Mouse (Mus musculus): Measurements from ENCODE around the gene Espn. TPM values are rescaled to one million over a fixed set of nuclear protein-coding genes. Genes with fewer than 3 reads are reported as not detected.

Espn gene
- polyA plus RNA-seq, 1 experiment from 2014 or later: 1.6 TPM

Other genes starting within 250 kb of the Espn start
- 90.9 and 93.2 TPM in 2 replicates for gene Dnajc11, start 218.7 kb downstream of the Espn start, polyA plus RNA-seq (2014; fragmentation: Nextera tagmentation; extraction: Ambion mirVana)
- 27.3 and 29.5 TPM in 2 replicates for gene Thap3, start 163.4 kb downstream of the Espn start, polyA plus RNA-seq (2014; fragmentation: Nextera tagmentation; extraction: Ambion mirVana)
- 28.6 and 29.4 TPM in 2 replicates for gene Phf13, start 156.1 kb downstream of the Espn start, polyA plus RNA-seq (2014; fragmentation: Nextera tagmentation; extraction: Ambion mirVana)
- gene Klhl21, start 143.6 kb downstream of the Espn start, polyA plus RNA-seq (2014; fragmentation: Nextera tagmentation; extraction: Ambion mirVana): 4.7 and 6.4 TPM in 2 replicates
- gene Zbtb48, start 124.7 kb downstream of the Espn start, polyA plus RNA-seq (2014; fragmentation: Nextera tagmentation; extraction: Ambion mirVana): 21.0 and 23.9 TPM in 2 replicates
- 0.40 and 0.75 TPM in 2 replicates for gene Tas1r1, start 113.8 kb downstream of the Espn start, polyA plus RNA-seq (2014; fragmentation: Nextera tagmentation; extraction: Ambion mirVana)
- 38.1 and 40.3 TPM in 2 replicates for gene Nol9, start 113.0 kb downstream of the Espn start, polyA plus RNA-seq (2014; fragmentation: Nextera tagmentation; extraction: Ambion mirVana)
- gene Plekhg5, start 79.9 kb downstream of the Espn start, polyA plus RNA-seq (2014; fragmentation: Nextera tagmentation; extraction: Ambion mirVana): 8.8 and 8.9 TPM in 2 replicates
- gene Tnfrsf25, start 36.4 kb downstream of the Espn start, polyA plus RNA-seq (2014; fragmentation: Nextera tagmentation; extraction: Ambion mirVana): 0.38 and 0.79 TPM in 2 replicates
- not detected in 2 replicates for gene Hes2, start 6.5 kb upstream of the Espn start, polyA plus RNA-seq (2014; fragmentation: Nextera tagmentation; extraction: Ambion mirVana)
- 32.1 and 33.3 TPM in 2 replicates for gene Acot7, start 25.8 kb upstream of the Espn start, polyA plus RNA-seq (2014; fragmentation: Nextera tagmentation; extraction: Ambion mirVana)
- gene Gpr153, start 121.9 kb upstream of the Espn start, polyA plus RNA-seq (2014; fragmentation: Nextera tagmentation; extraction: Ambion mirVana): 3.3 and 3.4 TPM in 2 replicates
- not detected in 2 replicates for gene Hes3, start 139.3 kb upstream of the Espn start, polyA plus RNA-seq (2014; fragmentation: Nextera tagmentation; extraction: Ambion mirVana)
- 28.3 and 29.9 TPM in 2 replicates for gene Icmt, start 144.9 kb upstream of the Espn start, polyA plus RNA-seq (2014; fragmentation: Nextera tagmentation; extraction: Ambion mirVana)
- gene Rnf207, start 166.6 kb upstream of the Espn start, polyA plus RNA-seq (2014; fragmentation: Nextera tagmentation; extraction: Ambion mirVana): 0.19 and 0.92 TPM in 2 replicates
- gene Rpl22, start 173.4 kb upstream of the Espn start, polyA plus RNA-seq (2014; fragmentation: Nextera tagmentation; extraction: Ambion mirVana): 453 and 467 TPM in 2 replicates
- gene Chd5, start 186.3 kb upstream of the Espn start, polyA plus RNA-seq (2014; fragmentation: Nextera tagmentation; extraction: Ambion mirVana): 0.05 TPM in 1 of 2 replicates, not detected in the other

Measured in limb, embryonic 11.5 days (tissue).